In the genomic region with DNA sequence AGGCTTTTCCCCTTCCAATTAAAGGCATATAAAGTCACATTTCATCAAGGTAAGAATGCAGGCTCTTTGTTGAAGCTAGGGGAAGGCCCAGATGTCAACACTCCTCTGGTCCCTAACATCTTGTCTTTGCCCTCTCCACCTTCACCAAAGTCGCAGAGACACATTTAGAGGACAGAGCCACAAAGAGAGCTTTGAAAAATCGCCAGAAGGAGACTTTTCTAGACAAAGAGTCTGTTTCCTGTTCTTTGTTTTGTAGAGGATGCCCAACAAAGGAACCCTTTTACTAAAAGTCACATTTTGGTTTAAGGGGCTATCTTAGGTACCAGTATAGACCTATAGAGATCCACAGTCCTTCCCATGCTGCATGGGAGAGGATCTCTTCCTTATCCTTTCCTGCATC, we compare ENCODE assay signal across 22 mouse cellular contexts.
"Had no signal": no experiment of that assay in that cellular context is flagged by ENCODE, and none has a peak within 500 bp of the region (broad histone marks: within the 10 kb centered on the region; RNA-seq: fewer than 3 reads in every experiment).

No protein-coding gene starts in this region.

- H3K9ac ChIP-seq: liver, postnatal 0 days; lung, embryonic 15.5 days; midbrain, embryonic 13.5 days; midbrain, embryonic 15.5 days; neural tube, embryonic 13.5 days; neural tube, embryonic 15.5 days had no signal

- H3K4me1 ChIP-seq: lung, embryonic 15.5 days; megakaryocyte, embryonic 14.5 days; midbrain, embryonic 13.5 days; midbrain, embryonic 15.5 days had no signal

- DNase-seq: liver, postnatal 0 days; lung, adult 2 months; lung, postnatal 14 days; lung, postnatal 36 days; retina, postnatal 1 day; right cerebral cortex, adult 18-20 months; right cerebral cortex, postnatal 25 days; right cerebral cortex, postnatal 4 days; spleen, adult 18-20 months; thymus, adult 18-20 months; thymus, postnatal 25 days; thymus, postnatal 4 days had no signal

- ATAC-seq: liver, postnatal 0 days; lung, postnatal 0 days; midbrain, embryonic 13.5 days; midbrain, embryonic 15.5 days had no signal

- H3K27me3 ChIP-seq: lung, embryonic 15.5 days; megakaryocyte, embryonic 14.5 days; midbrain, embryonic 13.5 days; midbrain, embryonic 15.5 days; neural tube, embryonic 13.5 days; neural tube, embryonic 15.5 days had no signal

- H3K4me3 ChIP-seq: lung, embryonic 15.5 days; megakaryocyte, embryonic 14.5 days; midbrain, embryonic 13.5 days; midbrain, embryonic 15.5 days; myocyte; neural tube, embryonic 13.5 days; neural tube, embryonic 15.5 days had no signal

- H3K4me2 ChIP-seq: lung, embryonic 15.5 days; midbrain, embryonic 11.5 days; midbrain, embryonic 13.5 days; midbrain, embryonic 15.5 days; neural tube, embryonic 13.5 days; neural tube, embryonic 15.5 days had no signal

- H3K27ac ChIP-seq: lung, embryonic 15.5 days; macrophage; midbrain, embryonic 13.5 days; midbrain, embryonic 15.5 days; neural tube, embryonic 13.5 days; neural tube, embryonic 15.5 days had no signal

- H3K9me3 ChIP-seq: lung, embryonic 15.5 days; midbrain, embryonic 13.5 days; midbrain, embryonic 15.5 days; neural tube, embryonic 13.5 days; neural tube, embryonic 15.5 days had no signal

- H3K36me3 ChIP-seq: lung, embryonic 15.5 days; midbrain, embryonic 13.5 days; midbrain, embryonic 15.5 days; neural tube, embryonic 13.5 days; neural tube, embryonic 15.5 days had no signal
